Mouse (Mus musculus) adrenal gland (tissue): Measurements from ENCODE around the gene Pttg1ip.

Source experiments
- intact Hi-C: fragments of 180-260 bp; cut with DNase I; formaldehyde crosslinking; loops from one replicate; pipeline ENCODE4 v1.15.1; 2025

Gene Pttg1ip

GRCm38 (mm10) chr10:77565005-77565404 lies 16.5 kb upstream of the Pttg1ip start:
- intact Hi-C loops, result no loop called here

- intact Hi-C loops, result loop anchor here (2.0 kb wide), 1 partner anchor 50 kb away; no protein-coding TSS in a partner anchor
Measured at GRCm38 (mm10) chr10:77566651-77567050, 14.9 kb upstream of the Pttg1ip start.

- intact Hi-C loops, result no loop called here
Measured at GRCm38 (mm10) chr10:77569481-77569880, 12.0 kb upstream of the Pttg1ip start.

GRCm38 (mm10) chr10:77569973-77570658 lies 11.4 kb upstream of the Pttg1ip start:
- intact Hi-C loops, result no loop called here

- intact Hi-C loops, result no loop called here
Measured at GRCm38 (mm10) chr10:77572225-77572624, 9.3 kb upstream of the Pttg1ip start.

- intact Hi-C loops, result no loop called here
Measured at GRCm38 (mm10) chr10:77573162-77573561, 8.4 kb upstream of the Pttg1ip start.

GRCm38 (mm10) chr10:77580027-77580920 lies 1.2 kb upstream of the Pttg1ip start:
- intact Hi-C loops, result no loop called here

- intact Hi-C loops, result loop anchor here (1.0 kb wide), 1 partner anchor 25 kb away; the partner anchor contains the start of genes Gm49325 and Sumo3
Measured at GRCm38 (mm10) chr10:77581023-77581407, 505 bp upstream of the Pttg1ip start.

- intact Hi-C loops, result no loop called here
Measured at GRCm38 (mm10) chr10:77582285-77582618, 732 bp downstream of the Pttg1ip start.

GRCm38 (mm10) chr10:77583795-77584422 lies 2.4 kb downstream of the Pttg1ip start:
- intact Hi-C loops, result no loop called here

GRCm38 (mm10) chr10:77586637-77587036 lies 5.1 kb downstream of the Pttg1ip start:
- intact Hi-C loops, result no loop called here

- intact Hi-C loops, result no loop called here
Measured at GRCm38 (mm10) chr10:77587091-77587775, 5.7 kb downstream of the Pttg1ip start.

GRCm38 (mm10) chr10:77588036-77588435 lies 6.5 kb downstream of the Pttg1ip start:
- intact Hi-C loops, result no loop called here

GRCm38 (mm10) chr10:77589117-77589516 lies 7.6 kb downstream of the Pttg1ip start:
- intact Hi-C loops, result no loop called here

- intact Hi-C loops, result no loop called here
Measured at GRCm38 (mm10) chr10:77589749-77590148, 8.2 kb downstream of the Pttg1ip start.

GRCm38 (mm10) chr10:77590812-77591211 lies 9.3 kb downstream of the Pttg1ip start:
- intact Hi-C loops, result no loop called here

- intact Hi-C loops, result no loop called here
Measured at GRCm38 (mm10) chr10:77591546-77591945, 10.0 kb downstream of the Pttg1ip start.

- intact Hi-C loops, result no loop called here
Measured at GRCm38 (mm10) chr10:77596060-77596459, 14.5 kb downstream of the Pttg1ip start.

- intact Hi-C loops, result no loop called here
Measured at GRCm38 (mm10) chr10:77603021-77603420, 21.5 kb downstream of the Pttg1ip start.

- intact Hi-C loops, result no loop called here
Measured at GRCm38 (mm10) chr10:77604111-77604510, 22.6 kb downstream of the Pttg1ip start.

GRCm38 (mm10) chr10:77604958-77605357 lies 23.4 kb downstream of the Pttg1ip start:
- intact Hi-C loops, result no loop called here
